Mouse (Mus musculus) embryonic facial prominence, embryonic 10.5 days (tissue): ENCODE data around the gene Agbl3. TPM values are rescaled to one million over a fixed set of nuclear protein-coding genes. Genes with fewer than 3 reads are reported as not detected.

ENCODE experiments used
- DNase-seq: peaks from one replicate; pipeline ENCODE4 v3.0.0-alpha.2; 2017; ENCODE audit warnings: low spot score
- H3K27ac ChIP-seq: fragments of 300-500 bp; sonication (generic); replicated peaks from 2 replicates; pipeline ENCODE4 v1.5.1; 2016; ENCODE audit warnings: mild to moderate bottlenecking
- H3K27me3 ChIP-seq: fragments of 300-500 bp; sonication (generic); replicated peaks from 2 replicates; pipeline ENCODE4 v1.6.1; 2016; ENCODE audit warnings: low read depth, mild to moderate bottlenecking; ENCODE audit not compliant: poor library complexity, severe bottlenecking
- H3K36me3 ChIP-seq: fragments of 300-500 bp; sonication (generic); replicated peaks from 2 replicates; pipeline ENCODE4 v1.6.1; 2016; ENCODE audit warnings: mild to moderate bottlenecking, moderate library complexity
- H3K4me1 ChIP-seq: fragments of 300-500 bp; sonication (generic); 2 replicates; pipeline ENCODE4 v1.6.1; 2016
- H3K4me3 ChIP-seq: fragments of 300-500 bp; sonication (generic); 2 replicates; pipeline ENCODE4 v1.5.1; 2016; ENCODE audit warnings: mild to moderate bottlenecking, moderate library complexity
- H3K9me3 ChIP-seq: fragments of 300-500 bp; sonication (generic); 2 replicates; pipeline ENCODE4 v1.6.1; 2016; ENCODE audit warnings: mild to moderate bottlenecking
- WGBS: fragments of 180-500 bp; shearing (Covaris S2); methylation state at CpG from one replicate; pipeline ENCODE4 v1.1.7; 2016; 5-methylcytosine and 5-hydroxymethylcytosine counted together
- polyA plus RNA-seq: library from polyadenylated mRNA; unstranded; fragments of >200 nt; fragmentation: Nextera tagmentation; extraction: Ambion mirVana; gene quantifications from 2 replicates; pipeline ENCODE4 v1.2.1, GENCODE M21; 2016

Agbl3 gene
- polyA plus RNA-seq, 1 experiment from 2014 or later, result 2.8 TPM

- H3K27me3 ChIP-seq, result no peaks in the 10 kb centered on the region
- no peak overlapping the region for H3K4me3 ChIP-seq
- peaks cover 40% of the 10 kb centered on the region for H3K4me1 ChIP-seq
- DNase-seq, result no peak
- 0 out of 2 replicates have a peak overlapping the region, but pooled peaks have one; percentile 27 for H3K27ac ChIP-seq
- H3K9me3 ChIP-seq, result no peaks in the 10 kb centered on the region
- WGBS, result 86% methylated on average over 16 of the region's 16 CpGs
- H3K36me3 ChIP-seq, result peaks cover 72% of the 10 kb centered on the region
Observed at GRCm38 (mm10) chr6:34879101-34879740, 99.0 kb downstream of the Agbl3 start.

GRCm38 (mm10) chr6:34879911-34880475 is 99.8 kb downstream of the Agbl3 start:
- Histone ChIP-seq H3K27me3 (no peaks in the 10 kb centered on the region), H3K4me3 (no peak overlapping the region), H3K36me3 (peaks cover 72% of the 10 kb centered on the region), H3K9me3 (no peaks in the 10 kb centered on the region), H3K4me1 (peaks cover 32% of the 10 kb centered on the region), H3K27ac (no peak overlapping the region)
- peak; percentile 34 for DNase-seq
- 59% methylated on average over 6 of the region's 6 CpGs for WGBS

- Histone ChIP-seq H3K9me3 (no peaks in the 10 kb centered on the region), H3K4me3 (no peak overlapping the region), H3K36me3 (peaks cover 92% of the 10 kb centered on the region), H3K27me3 (no peaks in the 10 kb centered on the region), H3K27ac (no peak overlapping the region), H3K4me1 (peaks cover 32% of the 10 kb centered on the region)
- DNase-seq, result no peak
- 92% methylated on average over 7 of the region's 7 CpGs for WGBS
Observed at GRCm38 (mm10) chr6:34884724-34885123, 104.5 kb downstream of the Agbl3 start.

GRCm38 (mm10) chr6:34887131-34887850 is 107.1 kb downstream of the Agbl3 start:
- Histone ChIP-seq H3K36me3 (peaks cover 92% of the 10 kb centered on the region), H3K4me3 (no peak overlapping the region), H3K27me3 (no peaks in the 10 kb centered on the region), H3K9me3 (no peaks in the 10 kb centered on the region), H3K27ac (peak overlapping the region; percentile 72), H3K4me1 (peaks cover 32% of the 10 kb centered on the region)
- no peak for DNase-seq
- WGBS, result 61% methylated on average over 6 of the region's 6 CpGs

GRCm38 (mm10) chr6:34889185-34889584 is 109.0 kb downstream of the Agbl3 start:
- no peak for DNase-seq
- Histone ChIP-seq H3K27ac (0 out of 2 replicates have a peak overlapping the region, but pooled peaks have one; percentile 35), H3K9me3 (no peaks in the 10 kb centered on the region), H3K4me1 (peaks cover 32% of the 10 kb centered on the region), H3K36me3 (peaks cover 92% of the 10 kb centered on the region), H3K27me3 (no peaks in the 10 kb centered on the region), H3K4me3 (no peak overlapping the region)
- 57% methylated on average over 4 of the region's 4 CpGs for WGBS

GRCm38 (mm10) chr6:34895569-34895968 is 115.3 kb downstream of the Agbl3 start:
- H3K27ac ChIP-seq, result no peak overlapping the region
- peaks cover 5% of the 10 kb centered on the region for H3K4me1 ChIP-seq
- H3K4me3 ChIP-seq, result no peak overlapping the region
- H3K36me3 ChIP-seq, result peaks cover 90% of the 10 kb centered on the region
- H3K27me3 ChIP-seq, result no peaks in the 10 kb centered on the region
- H3K9me3 ChIP-seq, result no peaks in the 10 kb centered on the region
- WGBS, result 87% methylated on average over 7 of the region's 7 CpGs
- DNase-seq, result no peak

- H3K27me3 ChIP-seq, result no peaks in the 10 kb centered on the region
- DNase-seq, result no peak
- H3K27ac ChIP-seq, result peak overlapping the region; percentile 51; the same call in 1 of the 2 replicates
- 46% methylated on average over 16 of the region's 16 CpGs for WGBS
- no peak overlapping the region for H3K4me3 ChIP-seq
- no peaks in the 10 kb centered on the region for H3K9me3 ChIP-seq
- H3K36me3 ChIP-seq, result peaks cover 90% of the 10 kb centered on the region
- H3K4me1 ChIP-seq, result peaks cover 5% of the 10 kb centered on the region
Observed at GRCm38 (mm10) chr6:34896168-34896780, 116.0 kb downstream of the Agbl3 start.

GRCm38 (mm10) chr6:34899127-34899526 is 118.9 kb downstream of the Agbl3 start:
- Histone ChIP-seq H3K4me3 (no peak overlapping the region), H3K36me3 (peaks cover 91% of the 10 kb centered on the region), H3K27me3 (no peaks in the 10 kb centered on the region), H3K4me1 (peaks cover 12% of the 10 kb centered on the region), H3K27ac (no peak overlapping the region), H3K9me3 (no peaks in the 10 kb centered on the region)
- WGBS, result 88% methylated on average over 2 of the region's 2 CpGs
- DNase-seq, result no peak

GRCm38 (mm10) chr6:34900990-34901389 is 120.8 kb downstream of the Agbl3 start:
- H3K36me3 ChIP-seq, result peaks cover 91% of the 10 kb centered on the region
- no peak overlapping the region for H3K27ac ChIP-seq
- no peaks in the 10 kb centered on the region for H3K9me3 ChIP-seq
- 68% methylated on average over 2 of the region's 2 CpGs for WGBS
- DNase-seq, result no peak
- no peak overlapping the region for H3K4me3 ChIP-seq
- no peaks in the 10 kb centered on the region for H3K27me3 ChIP-seq
- peaks cover 11% of the 10 kb centered on the region for H3K4me1 ChIP-seq

GRCm38 (mm10) chr6:34901911-34902444 is 121.7 kb downstream of the Agbl3 start:
- 66% methylated on average over 9 of the region's 9 CpGs for WGBS
- Histone ChIP-seq H3K4me1 (peaks cover 9% of the 10 kb centered on the region), H3K4me3 (no peak overlapping the region), H3K27me3 (no peaks in the 10 kb centered on the region), H3K36me3 (peaks cover 96% of the 10 kb centered on the region), H3K27ac (no peak overlapping the region), H3K9me3 (no peaks in the 10 kb centered on the region)
- DNase-seq, result no peak

- no peak overlapping the region for H3K27ac ChIP-seq
- H3K9me3 ChIP-seq, result no peaks in the 10 kb centered on the region
- WGBS, result 94% methylated on average over 7 of the region's 7 CpGs
- no peak for DNase-seq
- H3K4me3 ChIP-seq, result no peak overlapping the region
- H3K4me1 ChIP-seq, result peaks cover 15% of the 10 kb centered on the region
- H3K27me3 ChIP-seq, result no peaks in the 10 kb centered on the region
- peaks cover 96% of the 10 kb centered on the region for H3K36me3 ChIP-seq
Observed at GRCm38 (mm10) chr6:34902578-34902977, 122.3 kb downstream of the Agbl3 start.

- Histone ChIP-seq H3K36me3 (peaks cover 94% of the 10 kb centered on the region), H3K27ac (no peak overlapping the region), H3K4me3 (no peak overlapping the region), H3K9me3 (no peaks in the 10 kb centered on the region), H3K4me1 (peaks cover 20% of the 10 kb centered on the region), H3K27me3 (no peaks in the 10 kb centered on the region)
- no peak for DNase-seq
- WGBS, result 86% methylated on average over 5 of the region's 5 CpGs
Observed at GRCm38 (mm10) chr6:34903441-34903840, 123.2 kb downstream of the Agbl3 start.
